Mouse (Mus musculus) myocyte (in vitro differentiated cells): ENCODE measurements around the gene Arhgap22. TPM values are rescaled to one million over a fixed set of nuclear protein-coding genes. Genes with fewer than 3 reads are reported as not detected.

Source experiments
- H3K27me3 ChIP-seq: one replicate; pipeline ENCODE4 v1.6.1; 2011; ENCODE audit not compliant: control insufficient read depth, insufficient read depth, insufficient read length
- H3K36me3 ChIP-seq: one replicate; pipeline ENCODE4 v1.6.1; 2011; ENCODE audit not compliant: control insufficient read depth, insufficient read depth
- H3K4me2 ChIP-seq: one replicate; pipeline ENCODE4 v1.6.1; 2011; ENCODE audit warnings: low read depth, control low read depth
- H3K4me3 ChIP-seq: one replicate; pipeline ENCODE4 v1.5.1; 2011; ENCODE audit warnings: mild to moderate bottlenecking, control low read depth, moderate library complexity
- H3K79me2 ChIP-seq: one replicate; pipeline ENCODE4 v1.6.1; 2011; ENCODE audit not compliant: control insufficient read depth, insufficient read depth
- H3ac ChIP-seq: one replicate; pipeline ENCODE4 v1.6.1; 2011; ENCODE audit not compliant: control insufficient read depth, insufficient read length
- CEBPB ChIP-seq: IDR thresholded peaks from 2 replicates; pipeline ENCODE4 v1.6.1; 2011; ENCODE audit warnings: mild to moderate bottlenecking, moderate library complexity; ENCODE audit not compliant: poor library complexity, insufficient read depth, severe bottlenecking
- E2F4 ChIP-seq: IDR thresholded peaks from one replicate; pipeline ENCODE4 v1.6.1; 2011; ENCODE audit warnings: mild to moderate bottlenecking, control low read depth, moderate library complexity; ENCODE audit not compliant: insufficient read depth
- MAX ChIP-seq: IDR thresholded peaks from one replicate; pipeline ENCODE4 v1.6.1; 2011; ENCODE audit warnings: low read depth, mild to moderate bottlenecking, control low read depth
- MYOD1 ChIP-seq, 3 experiments: IDR thresholded peaks; one replicate each; pipeline ENCODE4 v1.6.1; 2011; ENCODE audit warnings: control low read depth in 2 of 3, low read depth in 2 of 3, mild to moderate bottlenecking in 2 of 3, moderate library complexity in 1 of 3; ENCODE audit not compliant: insufficient read length in 2 of 3, control insufficient read depth in 1 of 3
- MYOG ChIP-seq, 3 experiments: IDR thresholded peaks; one replicate each; pipeline ENCODE4 v1.6.1; 2011; ENCODE audit warnings: control low read depth in 2 of 3, low read depth in 2 of 3, mild to moderate bottlenecking in 2 of 3; ENCODE audit not compliant: insufficient read length in 2 of 3, control insufficient read depth in 1 of 3, insufficient read depth in 1 of 3
- POLR2A ChIP-seq: IDR thresholded peaks from one replicate; pipeline ENCODE4 v1.6.1; 2011; ENCODE audit warnings: low read depth, mild to moderate bottlenecking, control low read depth, moderate library complexity; ENCODE audit not compliant: insufficient read length
- POLR2AphosphoS2 ChIP-seq: IDR thresholded peaks from one replicate; pipeline ENCODE4 v1.6.1; 2011; ENCODE audit warnings: low read depth, control low read depth; ENCODE audit not compliant: insufficient read length
- REST ChIP-seq: IDR thresholded peaks from one replicate; pipeline ENCODE4 v1.6.1; 2011; ENCODE audit warnings: mild to moderate bottlenecking, control low read depth, moderate library complexity; ENCODE audit not compliant: insufficient read depth, insufficient read length
- SRF ChIP-seq: IDR thresholded peaks from one replicate; pipeline ENCODE4 v1.6.1; 2011; ENCODE audit warnings: low read depth; ENCODE audit not compliant: control insufficient read depth, insufficient read length
- TCF12 ChIP-seq: IDR thresholded peaks from one replicate; pipeline ENCODE4 v1.6.1; 2011; ENCODE audit warnings: mild to moderate bottlenecking, control low read depth; ENCODE audit not compliant: poor library complexity, insufficient read depth, severe bottlenecking
- TCF3 ChIP-seq: IDR thresholded peaks from one replicate; pipeline ENCODE4 v1.6.1; 2011; ENCODE audit warnings: low read depth, control low read depth; ENCODE audit not compliant: insufficient read length
- USF1 ChIP-seq: IDR thresholded peaks from one replicate; pipeline ENCODE4 v1.6.1; 2011; ENCODE audit warnings: low read depth, mild to moderate bottlenecking, control low read depth, moderate library complexity
- polyA plus RNA-seq: library from polyadenylated mRNA; unstranded; fragments of >200 nt; fragmentation: generic; extraction: Trizol; gene quantifications from one replicate; pipeline ENCODE4 v1.2.1, GENCODE M21; 2012; ENCODE audit warnings: missing spikeins

Arhgap22 gene
- polyA plus RNA-seq, 1 experiment, result 53.3 TPM

DNA sequence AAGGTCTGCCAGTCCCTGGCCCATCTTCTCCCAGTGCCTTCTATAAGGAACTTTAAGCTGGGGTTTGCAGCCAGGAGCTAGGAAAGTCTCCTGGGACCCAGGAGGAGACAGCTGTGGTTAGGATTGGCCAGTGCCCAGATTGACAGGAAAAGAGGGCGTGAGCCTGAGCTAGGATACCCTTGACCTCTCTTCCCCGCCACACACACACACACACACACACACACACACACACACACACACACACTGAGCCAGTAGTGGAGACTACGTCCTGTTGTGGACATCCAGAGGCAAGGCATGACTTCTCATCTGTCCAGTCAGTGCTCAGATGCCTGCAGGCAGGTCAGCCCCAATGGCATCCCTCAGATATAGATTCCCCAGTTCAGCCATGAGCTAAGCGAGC, 147.7 kb downstream of the Arhgap22 start:
- H3K4me2 ChIP-seq, result no peak overlapping the region
- H3ac ChIP-seq, result no peak overlapping the region
- H3K36me3 ChIP-seq, result peaks cover 26% of the 10 kb centered on the region
- no peaks in the 10 kb centered on the region for H3K27me3 ChIP-seq
- H3K79me2 ChIP-seq, result peaks cover 21% of the 10 kb centered on the region
- TF ChIP-seq MAX, result no peak
- no peak for TF ChIP-seq TCF3
- TF ChIP-seq MYOG (IDR thresholded peaks at IDR 0.05; ENCODE audit: control insufficient read depth in 1 of 3, insufficient read depth in 1 of 3, insufficient read length in 2 of 3, low read depth in 2 of 3), result no peak
- no peak for TF ChIP-seq MYOD1 (IDR thresholded peaks at IDR 0.05; ENCODE audit: control insufficient read depth in 1 of 3, insufficient read length in 2 of 3, low read depth in 2 of 3)
- TF ChIP-seq USF1, result no peak
- TF ChIP-seq REST, result no peak
- TF ChIP-seq E2F4, result no peak
- TF ChIP-seq TCF12, result no peak
- no peak for TF ChIP-seq POLR2A
- TF ChIP-seq POLR2AphosphoS2, result no peak
- TF ChIP-seq SRF, result no peak
- no peak for TF ChIP-seq CEBPB
- no peak overlapping the region for H3K4me3 ChIP-seq

- Histone ChIP-seq H3ac (no peak overlapping the region), H3K4me3 (no peak overlapping the region), H3K4me2 (no peak overlapping the region), H3K79me2 (peaks cover 15% of the 10 kb centered on the region), H3K36me3 (peaks cover 26% of the 10 kb centered on the region), H3K27me3 (no peaks in the 10 kb centered on the region)
- TF ChIP-seq POLR2A (no peak), REST (no peak), CEBPB (no peak), MYOG (IDR thresholded peaks at IDR 0.05; ENCODE audit: control insufficient read depth in 1 of 3, insufficient read depth in 1 of 3, insufficient read length in 2 of 3, low read depth in 2 of 3) (no peak), SRF (no peak), MAX (no peak), TCF12 (no peak)
Observed at GRCm38 (mm10) chr14:33362122-33362521, 148.3 kb downstream of the Arhgap22 start.

DNA sequence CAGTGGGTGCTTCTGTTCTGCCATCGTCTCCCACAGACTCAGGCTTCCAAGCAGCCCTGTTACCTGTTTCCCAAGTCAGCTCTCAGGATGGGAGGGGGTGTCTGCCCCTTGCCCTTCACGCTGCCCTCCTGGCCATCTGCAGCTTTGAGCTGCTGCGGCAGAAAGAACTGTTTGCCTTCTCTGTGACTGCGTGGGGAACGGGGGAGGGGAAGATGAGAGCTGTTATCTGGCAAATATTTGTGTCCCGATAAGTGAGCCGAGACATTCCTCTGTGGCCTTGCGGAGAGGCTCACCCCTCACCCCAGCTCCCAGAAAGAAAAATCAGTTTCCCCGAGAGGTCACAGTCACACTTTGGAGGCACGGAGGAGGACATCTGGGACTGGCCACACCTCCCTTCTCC, 149.0 kb downstream of the Arhgap22 start:
- TF ChIP-seq SRF (no peak), E2F4 (no peak)
- Histone ChIP-seq H3K36me3 (peaks cover 26% of the 10 kb centered on the region), H3K4me3 (no peak overlapping the region), H3K4me2 (no peak overlapping the region), H3ac (no peak overlapping the region), H3K27me3 (no peaks in the 10 kb centered on the region), H3K79me2 (peaks cover 8% of the 10 kb centered on the region)

DNA sequence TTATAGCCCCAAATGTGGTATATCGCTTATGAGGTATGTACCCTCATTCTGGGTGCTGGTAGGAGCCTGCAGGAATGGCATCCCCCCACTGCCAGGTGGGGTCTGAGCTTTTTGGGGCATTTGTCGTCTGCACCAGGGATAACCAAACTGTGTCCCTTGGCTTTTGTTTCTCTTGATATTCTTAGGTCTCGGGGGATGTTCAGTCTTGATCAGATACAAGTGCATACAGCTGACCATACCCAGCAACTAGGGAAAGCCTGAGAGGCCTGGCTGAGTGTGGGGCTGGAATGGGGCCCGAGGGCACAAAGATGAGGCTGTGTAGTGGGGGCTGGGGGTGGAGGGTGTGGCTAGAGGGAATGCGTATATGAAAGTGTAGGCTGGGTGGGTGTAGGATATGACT, 149.8 kb downstream of the Arhgap22 start:
- H3K4me2 ChIP-seq, result no peak overlapping the region
- H3K36me3 ChIP-seq, result peaks cover 26% of the 10 kb centered on the region
- H3ac ChIP-seq, result no peak overlapping the region
- no peak overlapping the region for H3K4me3 ChIP-seq
- no peaks in the 10 kb centered on the region for H3K27me3 ChIP-seq
- H3K79me2 ChIP-seq, result peaks cover 5% of the 10 kb centered on the region
- TF ChIP-seq SRF (no peak), REST (no peak)

- TF ChIP-seq MAX, result no peak
- no peak for TF ChIP-seq MYOD1 (IDR thresholded peaks at IDR 0.05; ENCODE audit: control insufficient read depth in 1 of 3, insufficient read length in 2 of 3, low read depth in 2 of 3)
- no peak for TF ChIP-seq CEBPB
- TF ChIP-seq MYOG (IDR thresholded peaks at IDR 0.05; ENCODE audit: control insufficient read depth in 1 of 3, insufficient read depth in 1 of 3, insufficient read length in 2 of 3, low read depth in 2 of 3), result no peak
- TF ChIP-seq POLR2AphosphoS2, result no peak
- TF ChIP-seq SRF, result no peak
- no peak for TF ChIP-seq USF1
- TF ChIP-seq TCF12, result no peak
- TF ChIP-seq TCF3, result no peak
- TF ChIP-seq REST, result no peak
- no peak for TF ChIP-seq E2F4
- no peak for TF ChIP-seq POLR2A
Observed at GRCm38 (mm10) chr14:33364061-33364460, 150.2 kb downstream of the Arhgap22 start.

More at GRCm38 (mm10) chr14:33364061-33364460, 150.2 kb downstream of the Arhgap22 start:
- H3K36me3 ChIP-seq, result peaks cover 26% of the 10 kb centered on the region
- H3K4me3 ChIP-seq, result no peak overlapping the region
- H3K27me3 ChIP-seq, result no peaks in the 10 kb centered on the region
- peaks cover 5% of the 10 kb centered on the region for H3K79me2 ChIP-seq
- no peak overlapping the region for H3K4me2 ChIP-seq
- H3ac ChIP-seq, result no peak overlapping the region
